ENCODE assay signal across 19 mouse cellular contexts in the genomic region with DNA sequence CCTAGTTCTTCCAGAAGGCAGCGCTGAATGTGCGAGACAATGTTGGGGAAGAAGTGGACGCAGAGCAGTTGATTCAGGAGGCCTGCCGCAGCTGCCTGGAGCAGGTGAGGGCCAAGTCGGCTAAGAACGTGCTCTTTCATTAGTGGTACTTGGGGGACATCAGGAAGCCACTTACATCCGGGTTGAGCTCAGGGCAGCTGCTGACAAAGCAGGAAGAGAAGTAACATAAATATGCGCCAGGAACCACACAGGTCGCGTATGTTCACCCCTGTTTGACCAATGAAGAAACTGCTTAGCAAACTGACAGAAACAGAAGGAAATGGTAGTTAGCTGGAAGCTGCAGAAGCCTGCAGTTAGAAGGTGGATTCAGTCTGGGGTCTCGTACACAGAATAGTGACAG. TPM values are rescaled to one million over a fixed set of nuclear protein-coding genes. Genes with fewer than 3 reads are reported as not detected.
DNase-seq lines count a peak whose midpoint lies in the region; ATAC-seq lines count a peak whose summit lies in the region.
"Had no signal": no experiment of that assay in that cellular context is flagged by ENCODE, and none has a peak within 500 bp of the region (broad histone marks: within the 10 kb centered on the region; RNA-seq: fewer than 3 reads in every experiment).

No protein-coding gene starts in this region.

- peak overlapping the region; percentile 94 for H3K27ac ChIP-seq in heart, embryonic 13.5 days (replicated peaks)
- peak overlapping the region; percentile 98; the same call in 1 of the 2 replicates for H3K27ac ChIP-seq in liver, embryonic 13.5 days
- H3K27ac ChIP-seq: kidney, embryonic 15.5 days; midbrain, embryonic 13.5 days; neural tube, embryonic 13.5 days had no signal

- H3K4me2 ChIP-seq in heart, embryonic 13.5 days = no peak overlapping the region
- H3K4me2 ChIP-seq in liver, embryonic 13.5 days = no peak overlapping the region
- H3K4me2 ChIP-seq: kidney, embryonic 15.5 days; midbrain, embryonic 13.5 days; neural tube, embryonic 13.5 days had no signal

- intact Hi-C loops in heart, postnatal 36 days (cut with DNase I) = no loop called here

- no peak for DNase-seq in heart, postnatal 36 days
- DNase-seq in liver, embryonic 13.5 days = no peak
- no peak for DNase-seq in liver
- no peak for DNase-seq in cerebellum, postnatal 10 days
- DNase-seq: adrenal gland, adult 2 months; cerebellum, adult 9-11 months; embryo, embryonic 11 days; right cerebral cortex, adult 18-20 months; thymus, postnatal 36 days had no signal

- H3K4me1 ChIP-seq in heart, embryonic 13.5 days = peaks cover 27% of the 10 kb centered on the region
- H3K4me1 ChIP-seq in liver, embryonic 13.5 days (replicated peaks) = peaks cover 51% of the 10 kb centered on the region
- H3K4me1 ChIP-seq: kidney, embryonic 15.5 days; midbrain, embryonic 13.5 days; neural tube, embryonic 13.5 days had no signal

- no peak overlapping the region for H3K4me3 ChIP-seq in heart, embryonic 13.5 days
- H3K4me3 ChIP-seq in liver, embryonic 13.5 days (replicated peaks) = no peak overlapping the region
- H3K4me3 ChIP-seq: kidney, embryonic 15.5 days; midbrain, embryonic 13.5 days; neural tube, embryonic 13.5 days had no signal

- H3K9ac ChIP-seq in heart, embryonic 13.5 days = peak overlapping the region; percentile 15; the same call in 1 of the 2 replicates
- 0 out of 2 replicates have a peak overlapping the region, but pooled peaks have one; percentile 27 for H3K9ac ChIP-seq in liver, embryonic 13.5 days
- H3K9ac ChIP-seq: kidney, embryonic 15.5 days; midbrain, embryonic 13.5 days; neural tube, embryonic 13.5 days had no signal

- no peaks in the 10 kb centered on the region for H3K27me3 ChIP-seq in heart, embryonic 13.5 days (replicated peaks)
- no peaks in the 10 kb centered on the region for H3K27me3 ChIP-seq in liver, embryonic 13.5 days
- H3K27me3 ChIP-seq: kidney, embryonic 15.5 days; midbrain, embryonic 13.5 days; neural tube, embryonic 13.5 days had no signal

- WGBS in heart, embryonic 13.5 days = 77% methylated on average over 11 of the region's 11 CpGs
- WGBS in liver, embryonic 13.5 days (ENCODE audit: insufficient replicate concordance) = 67% methylated on average over 11 of the region's 11 CpGs

- no peak for ATAC-seq in heart, embryonic 13.5 days (ENCODE audit: extremely low read depth, insufficient number of reproducible peaks, low FRiP score, low TSS enrichment)
- ATAC-seq in liver, embryonic 13.5 days (ENCODE audit: low read depth) = no peak
- ATAC-seq in hematopoietic stem cell, adult 5-6 weeks (replicated peaks in 1 of 2; ENCODE audit: insufficient read depth in 1 of 2, low FRiP score in 2 of 2, low TSS enrichment in 1 of 2, low read depth in 1 of 2, poor library complexity in 2 of 2, severe bottlenecking in 2 of 2) = peak; percentile 73 to 78
- ATAC-seq in megakaryocyte progenitor cell, adult 5-6 weeks (replicated peaks; ENCODE audit: poor library complexity) = peak; percentile 76
- ATAC-seq: forebrain, embryonic 16.5 days; hindbrain, embryonic 16.5 days; intestine, embryonic 16.5 days; midbrain, embryonic 13.5 days had no signal

- no peaks in the 10 kb centered on the region for H3K9me3 ChIP-seq in heart, embryonic 13.5 days
- no peaks in the 10 kb centered on the region; the same call in 1 of the 2 replicates for H3K9me3 ChIP-seq in liver, embryonic 13.5 days (replicated peaks)
- H3K9me3 ChIP-seq: kidney, embryonic 15.5 days; midbrain, embryonic 13.5 days; neural tube, embryonic 13.5 days had no signal

- H3K36me3 ChIP-seq in heart, embryonic 13.5 days = peaks cover 100% of the 10 kb centered on the region
- H3K36me3 ChIP-seq in liver, embryonic 13.5 days = peaks cover 97% of the 10 kb centered on the region

RNA-seq across cellular contexts. Expression of a gene that starts 8.3 kb away (rescaled TPM):
- polyA plus RNA-seq in heart, embryonic 13.5 days (2015; fragmentation: Nextera tagmentation; extraction: Ambion mirVana) = 55.0 and 56.9 TPM in 2 replicates
- 10 to 100 TPM; 22.8 to 29.3 TPM for total RNA-seq in heart, postnatal 36 days (2021)
- 47.3 and 49.8 TPM in 2 replicates for polyA plus RNA-seq in liver, embryonic 13.5 days (2015; fragmentation: Nextera tagmentation; extraction: Ambion mirVana)
- total RNA-seq in hematopoietic stem cell, adult 5-6 weeks (2017) = 22.9 and 31.3 TPM in 2 replicates
- total RNA-seq in megakaryocyte progenitor cell, adult 5-6 weeks (2015) = 24.1 and 31.3 TPM in 2 replicates
- 32.0 and 38.4 TPM in 2 replicates for total RNA-seq in megakaryocyte progenitor cell, adult 5-6 weeks (2017)

RNA-seq across cellular contexts. Expression of a gene that starts 8.4 kb away (rescaled TPM):
- 0.27 and 0.28 TPM in 2 replicates for polyA plus RNA-seq in heart, embryonic 13.5 days (2015; fragmentation: Nextera tagmentation; extraction: Ambion mirVana)
- not detected for total RNA-seq in heart, postnatal 36 days (2021)
- 0.93 and 1.0 TPM in 2 replicates for polyA plus RNA-seq in liver, embryonic 13.5 days (2015; fragmentation: Nextera tagmentation; extraction: Ambion mirVana)
- total RNA-seq in hematopoietic stem cell, adult 5-6 weeks (2017) = 1.6 and 1.9 TPM in 2 replicates
- 0.20 and 0.29 TPM in 2 replicates for total RNA-seq in megakaryocyte progenitor cell, adult 5-6 weeks (2015)
- total RNA-seq in megakaryocyte progenitor cell, adult 5-6 weeks (2017) = 0.41 TPM in 1 of 2 replicates, not detected in the other

RNA-seq across cellular contexts. Expression of a gene that starts 15.6 kb away (rescaled TPM):
- 434 and 464 TPM in 2 replicates for polyA plus RNA-seq in heart, embryonic 13.5 days (2015; fragmentation: Nextera tagmentation; extraction: Ambion mirVana)
- total RNA-seq in heart, postnatal 36 days (2021) = 1 to 10 TPM; 2.5 to 3.1 TPM
- polyA plus RNA-seq in liver, embryonic 13.5 days (2015; fragmentation: Nextera tagmentation; extraction: Ambion mirVana) = 762 and 764 TPM in 2 replicates
- 60.3 and 131 TPM in 2 replicates for total RNA-seq in hematopoietic stem cell, adult 5-6 weeks (2017)
- 271 and 279 TPM in 2 replicates for total RNA-seq in megakaryocyte progenitor cell, adult 5-6 weeks (2015)
- total RNA-seq in megakaryocyte progenitor cell, adult 5-6 weeks (2017) = 142 and 184 TPM in 2 replicates

RNA-seq across cellular contexts. Expression of a gene that starts 25.7 kb away (rescaled TPM):
- 1.0 and 3.8 TPM in 2 replicates for polyA plus RNA-seq in heart, embryonic 13.5 days (2015; fragmentation: Nextera tagmentation; extraction: Ambion mirVana)
- not detected for total RNA-seq in heart, postnatal 36 days (2021)
- 5.1 and 8.4 TPM in 2 replicates for polyA plus RNA-seq in liver, embryonic 13.5 days (2015; fragmentation: Nextera tagmentation; extraction: Ambion mirVana)
- total RNA-seq in hematopoietic stem cell, adult 5-6 weeks (2017) = 1.6 TPM in 1 of 2 replicates, not detected in the other
- not detected in 2 replicates for total RNA-seq in megakaryocyte progenitor cell, adult 5-6 weeks (2015)
- total RNA-seq in megakaryocyte progenitor cell, adult 5-6 weeks (2017) = not detected in 2 replicates
- total RNA-seq: adrenal gland, adult 2 months; layer of hippocampus, postnatal 14 days had no signal
- polyA plus RNA-seq: adrenal gland, adult 2 months; forebrain, embryonic 16.5 days; midbrain, embryonic 13.5 days had no signal

RNA-seq across cellular contexts. Expression of a gene that starts 31.5 kb away (rescaled TPM):
- 26.7 and 31.8 TPM in 2 replicates for polyA plus RNA-seq in heart, embryonic 13.5 days (2015; fragmentation: Nextera tagmentation; extraction: Ambion mirVana)
- total RNA-seq in heart, postnatal 36 days (2021) = 10 to 100 TPM; 23.4 to 29.0 TPM
- polyA plus RNA-seq in liver, embryonic 13.5 days (2015; fragmentation: Nextera tagmentation; extraction: Ambion mirVana) = 4.1 TPM in 2 replicates
- 2.0 and 2.2 TPM in 2 replicates for total RNA-seq in hematopoietic stem cell, adult 5-6 weeks (2017)
- 0.42 and 0.49 TPM in 2 replicates for total RNA-seq in megakaryocyte progenitor cell, adult 5-6 weeks (2015)
- total RNA-seq in megakaryocyte progenitor cell, adult 5-6 weeks (2017) = 0.37 and 0.88 TPM in 2 replicates

Comparison
In these comparisons a context has a peak if more than half of its experiments do, and no peak if none do; other contexts are left out.
1. ATAC-seq: peak in hematopoietic stem cell, adult 5-6 weeks (2 of 2) and megakaryocyte progenitor cell, adult 5-6 weeks (single experiment); none in heart, embryonic 13.5 days (single experiment) and liver, embryonic 13.5 days (single experiment).
2. RNA of a gene that starts 15.6 kb away (total RNA-seq): 142 to 279 TPM in megakaryocyte progenitor cell, adult 5-6 weeks and 60.3 to 131 TPM in hematopoietic stem cell, adult 5-6 weeks; 2.5 to 3.1 TPM in heart, postnatal 36 days; every median in the first group is over 10 times any median in the second.